Mouse (Mus musculus) neural tube, embryonic 12.5 days (tissue): Measurements from ENCODE around the gene Tmem41a. TPM values are rescaled to one million over a fixed set of nuclear protein-coding genes. Genes with fewer than 3 reads are reported as not detected.

ENCODE experiments used
- ATAC-seq: fragments of 200-750 bp; cut with Nextera tagmentation; 2 replicates; pipeline ENCODE4 v1.8.0; 2017; ENCODE audit warnings: low read depth, mild to moderate bottlenecking, moderate TSS enrichment, moderate library complexity; ENCODE audit not compliant: low FRiP score
- H3K27ac ChIP-seq: fragments of 300-500 bp; sonication (generic); 2 replicates; pipeline ENCODE4 v1.5.1; 2016
- H3K27me3 ChIP-seq: fragments of 300-500 bp; sonication (generic); replicated peaks from 2 replicates; pipeline ENCODE4 v1.6.1; 2016; ENCODE audit warnings: mild to moderate bottlenecking
- H3K36me3 ChIP-seq: fragments of 300-500 bp; sonication (generic); 2 replicates; pipeline ENCODE4 v1.6.1; 2016; ENCODE audit warnings: mild to moderate bottlenecking
- H3K4me1 ChIP-seq: fragments of 300-500 bp; sonication (generic); 2 replicates; pipeline ENCODE4 v1.6.1; 2016
- H3K4me2 ChIP-seq: fragments of 300-500 bp; sonication (generic); replicated peaks from 2 replicates; pipeline ENCODE4 v1.6.1; 2016; ENCODE audit warnings: mild to moderate bottlenecking
- H3K4me3 ChIP-seq: fragments of 300-500 bp; sonication (generic); 2 replicates; pipeline ENCODE4 v1.5.1; 2016
- H3K9ac ChIP-seq: fragments of 300-500 bp; sonication (generic); 2 replicates; pipeline ENCODE4 v1.6.1; 2016; ENCODE audit warnings: mild to moderate bottlenecking
- H3K9me3 ChIP-seq: fragments of 300-500 bp; sonication (generic); 2 replicates; pipeline ENCODE4 v1.6.1; 2016; ENCODE audit warnings: mild to moderate bottlenecking
- WGBS: fragments of 180-500 bp; shearing (Covaris S2); methylation state at CpG from one replicate; pipeline ENCODE4 v1.1.7; 2016; 5-methylcytosine and 5-hydroxymethylcytosine counted together
- polyA plus RNA-seq: library from polyadenylated mRNA; unstranded; fragments of >200 nt; fragmentation: Nextera tagmentation; extraction: Ambion mirVana; gene quantifications from 2 replicates; pipeline ENCODE4 v1.2.1, GENCODE M21; 2016

The Tmem41a gene
- polyA plus RNA-seq, 1 experiment from 2014 or later = 50.8 TPM

GRCm38 (mm10) chr16:21893890-21894289, 53.5 kb downstream of the Tmem41a start:
- peaks cover 14% of the 10 kb centered on the region for H3K36me3 ChIP-seq
- H3K9me3 ChIP-seq = no peaks in the 10 kb centered on the region
- no peak overlapping the region for H3K4me3 ChIP-seq
- H3K4me1 ChIP-seq = no peaks in the 10 kb centered on the region
- 94% methylated on average over 6 of the region's 6 CpGs for WGBS
- no peak overlapping the region for H3K9ac ChIP-seq
- no peak for ATAC-seq
- H3K4me2 ChIP-seq = no peak overlapping the region
- H3K27ac ChIP-seq = no peak overlapping the region
- no peaks in the 10 kb centered on the region for H3K27me3 ChIP-seq

GRCm38 (mm10) chr16:21887601-21888000, 59.8 kb downstream of the Tmem41a start:
- 86% methylated on average over 2 of the region's 2 CpGs for WGBS
- no peaks in the 10 kb centered on the region for H3K4me1 ChIP-seq
- no peak overlapping the region for H3K4me3 ChIP-seq
- no peak overlapping the region for H3K4me2 ChIP-seq
- no peak overlapping the region for H3K9ac ChIP-seq
- no peaks in the 10 kb centered on the region for H3K27me3 ChIP-seq
- H3K36me3 ChIP-seq = peaks cover 12% of the 10 kb centered on the region
- no peak overlapping the region for H3K27ac ChIP-seq
- no peaks in the 10 kb centered on the region for H3K9me3 ChIP-seq
- no peak for ATAC-seq

Other genes starting within 250 kb of the Tmem41a start
- 1.5 and 1.9 TPM in 2 replicates for gene Ehhadh, start 159.7 kb downstream of the Tmem41a start, polyA plus RNA-seq
- 11.0 and 12.2 TPM in 2 replicates for gene Map3k13, start 153.2 kb downstream of the Tmem41a start, polyA plus RNA-seq
- 0.14 and 0.57 TPM in 2 replicates for gene Liph, start 48.1 kb upstream of the Tmem41a start, polyA plus RNA-seq
- 64.3 and 66.8 TPM in 2 replicates for gene Senp2, start 61.9 kb upstream of the Tmem41a start, polyA plus RNA-seq
- 85.0 and 87.6 TPM in 2 replicates for gene Igf2bp2, start 215.7 kb upstream of the Tmem41a start, polyA plus RNA-seq